Mouse (Mus musculus) liver, adult 2 months (tissue): Measurements from ENCODE around the gene Tchp. TPM values are rescaled to one million over a fixed set of nuclear protein-coding genes. Genes with fewer than 3 reads are reported as not detected.

Source experiments
- DNase-seq: peaks from one replicate; pipeline ENCODE4 v3.0.0-alpha.2; 2011; ENCODE audit warnings: low read depth, low spot score; ENCODE audit errors: extremely low read depth
- H3K27ac ChIP-seq: fragments of 200-500 bp; replicated peaks from 2 replicates; pipeline ENCODE4 v1.5.1; 2012; ENCODE audit warnings: low read depth, mild to moderate bottlenecking, control low read depth, inconsistent platforms, low read length; ENCODE audit not compliant: insufficient read depth
- H3K27me3 ChIP-seq: fragments of 200-500 bp; 2 replicates; pipeline ENCODE4 v1.6.1; 2012; ENCODE audit warnings: mild to moderate bottlenecking, moderate library complexity, low read length, inconsistent platforms; ENCODE audit not compliant: control insufficient read depth, insufficient read depth
- H3K36me3 ChIP-seq: fragments of 200-500 bp; 2 replicates; pipeline ENCODE4 v1.6.1; 2012; ENCODE audit warnings: low read length, inconsistent platforms; ENCODE audit not compliant: control insufficient read depth, insufficient read depth
- H3K4me1 ChIP-seq: fragments of 200-500 bp; 2 replicates; pipeline ENCODE4 v1.6.1; 2011; ENCODE audit warnings: low read length; ENCODE audit not compliant: control insufficient read depth, insufficient read depth
- H3K4me3 ChIP-seq: fragments of 200-500 bp; 2 replicates; pipeline ENCODE4 v1.5.1; 2011; ENCODE audit warnings: low read depth, mild to moderate bottlenecking, control low read depth, low read length, moderate library complexity; ENCODE audit not compliant: insufficient read depth
- H3K79me2 ChIP-seq: fragments of 200-500 bp; 2 replicates; pipeline ENCODE4 v1.6.1; 2012; ENCODE audit warnings: inconsistent platforms, mild to moderate bottlenecking, low read length, moderate library complexity; ENCODE audit not compliant: control insufficient read depth, insufficient read depth
- H3K9ac ChIP-seq: fragments of 200-500 bp; 2 replicates; pipeline ENCODE4 v1.6.1; 2012; ENCODE audit warnings: low read depth, mild to moderate bottlenecking, control low read depth, inconsistent platforms, low read length
- CTCF ChIP-seq: fragments of 200-500 bp; IDR thresholded peaks from 2 replicates; pipeline ENCODE4 v1.5.1; 2011; ENCODE audit warnings: low read depth, low read length, control low read depth
- POLR2A ChIP-seq: fragments of 200-500 bp; IDR thresholded peaks from 2 replicates; pipeline ENCODE4 v1.6.1; 2011; ENCODE audit warnings: low read length, control low read depth; ENCODE audit not compliant: insufficient read depth; ENCODE audit errors: extremely low read depth
- WGBS: fragments of 180-500 bp; shearing (Covaris S2); methylation state at CpG from one replicate; pipeline ENCODE4 v1.1.7; 2018; 5-methylcytosine and 5-hydroxymethylcytosine counted together
- polyA plus RNA-seq: library from polyadenylated mRNA; depleted of rRNA; stranded (reverse); fragments of >200 nt; gene quantifications from 2 replicates; pipeline ENCODE4 v1.2.3, GENCODE M21; 2012
- total RNA-seq: library from RNA; depleted of rRNA; stranded (reverse); fragments of >200 nt; gene quantifications from 2 replicates; pipeline ENCODE4 v1.2.3, GENCODE M21; 2014

Tchp gene
- total and polyA plus RNA-seq, 2 experiments: 0.83 to 4.0 TPM

DNA sequence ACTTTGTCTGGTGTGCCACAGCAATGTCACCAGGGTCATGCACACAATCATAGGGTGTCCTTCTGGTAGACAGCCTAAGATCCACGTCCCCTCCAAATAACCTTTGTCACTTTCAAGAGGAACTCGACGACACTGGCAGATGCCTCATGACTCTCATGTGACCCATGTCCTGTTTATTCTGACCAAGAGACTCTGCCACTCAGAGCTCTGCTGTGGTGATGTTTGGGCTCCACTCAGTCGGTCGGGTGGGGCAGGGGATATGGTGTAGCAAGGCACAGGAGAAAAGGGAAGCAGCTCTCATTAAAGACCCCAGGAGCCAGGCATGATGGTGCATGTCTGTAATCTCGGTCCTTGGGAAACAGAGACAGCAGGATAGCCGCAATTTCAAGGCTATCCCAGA, 8.5 kb upstream of the Tchp start:
- 24% methylated on average over 7 of the region's 7 CpGs for WGBS
- H3K4me1 ChIP-seq: peaks cover 2% of the 10 kb centered on the region; the same call in 1 of the 2 replicates

DNA sequence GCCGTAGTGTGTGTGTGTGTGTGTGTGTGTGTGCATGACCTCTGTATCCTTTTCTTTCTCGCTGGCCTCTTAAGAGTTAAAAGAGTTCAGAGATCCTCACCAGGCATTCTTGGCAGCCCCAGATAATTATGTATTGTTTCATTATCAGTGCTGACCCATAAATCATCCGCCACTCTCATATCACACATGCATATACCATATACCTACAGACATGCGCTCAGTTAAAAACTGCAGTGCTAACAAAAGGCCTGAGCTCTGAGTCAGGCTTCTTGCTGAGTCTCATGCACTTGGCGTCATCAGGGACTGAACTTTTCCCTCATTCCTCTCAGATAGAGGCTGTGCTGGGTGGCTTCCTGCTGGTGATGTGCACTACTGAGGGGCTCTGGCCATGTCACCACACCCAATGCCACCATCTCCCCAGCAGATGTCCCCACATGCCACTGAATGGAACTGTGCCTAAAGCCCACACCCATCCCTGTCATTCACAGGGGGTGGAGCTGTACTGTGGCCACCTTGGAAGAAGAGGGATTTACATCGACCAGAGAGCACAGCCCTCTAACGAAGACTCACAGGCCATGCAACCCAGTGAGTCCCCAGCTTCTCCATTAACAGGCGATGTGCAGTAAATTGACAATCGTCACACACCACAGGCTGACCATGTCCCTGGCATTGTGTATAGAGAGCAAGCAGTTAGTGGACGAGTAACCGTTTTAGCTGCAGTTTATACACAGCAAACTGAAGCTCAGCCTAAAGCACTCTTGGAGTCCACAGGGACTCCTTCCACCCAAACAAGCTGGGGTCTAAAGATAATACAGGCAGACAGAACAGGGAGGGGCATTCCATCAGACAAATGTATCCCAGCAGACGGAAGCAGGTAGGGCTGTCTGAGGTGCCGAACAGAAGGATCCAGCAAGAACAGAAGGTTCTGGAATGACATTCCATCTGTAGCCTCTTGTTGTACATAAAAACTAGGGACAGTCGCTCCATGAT, 4.9 kb upstream of the Tchp start:
- Histone ChIP-seq H3K36me3 (no peaks in the 10 kb centered on the region), H3K4me1 (peaks cover 2% of the 10 kb centered on the region; the same call in 1 of the 2 replicates), H3K27ac (no peak overlapping the region), H3K27me3 (no peaks in the 10 kb centered on the region), H3K79me2 (no peaks in the 10 kb centered on the region), H3K9ac (no peak overlapping the region), H3K4me3 (no peak overlapping the region)
- DNase-seq: no peak
- TF ChIP-seq POLR2A (no peak), CTCF (peak; percentile 32)
- 68% methylated on average over 14 of the region's 14 CpGs for WGBS

More for the DNA sequence above, 8.5 kb upstream of the Tchp start:
- no peaks in the 10 kb centered on the region for H3K79me2 ChIP-seq
- no peak overlapping the region for H3K4me3 ChIP-seq
- peak overlapping the region; percentile 44 for H3K27ac ChIP-seq
- no peak overlapping the region for H3K9ac ChIP-seq
- TF ChIP-seq CTCF: no peak
- TF ChIP-seq POLR2A: no peak
- peak; percentile 52 for DNase-seq
- H3K27me3 ChIP-seq: no peaks in the 10 kb centered on the region
- H3K36me3 ChIP-seq: no peaks in the 10 kb centered on the region

DNA sequence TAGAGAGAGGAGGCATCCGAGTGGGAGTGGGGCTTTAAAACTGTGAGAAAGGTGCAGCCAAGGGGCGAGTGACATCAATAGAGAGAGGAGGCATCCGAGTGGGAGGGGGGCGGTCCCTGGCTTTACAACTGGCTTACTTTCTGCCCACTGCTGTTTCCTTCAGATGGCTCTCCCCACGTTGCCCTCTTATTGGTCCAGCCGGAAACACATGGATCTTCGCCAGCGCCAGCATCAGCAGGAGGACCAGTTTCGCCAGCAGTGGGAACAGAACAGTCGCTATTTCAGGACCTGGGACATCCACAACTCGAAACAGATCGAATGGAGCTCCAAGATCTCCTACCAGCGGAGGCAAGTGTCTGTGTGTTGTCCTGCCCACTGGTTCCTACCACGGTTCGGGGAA, 931 bp downstream of the Tchp start:
- Histone ChIP-seq H3K4me1 (peaks cover 2% of the 10 kb centered on the region; the same call in 1 of the 2 replicates), H3K27ac (no peak overlapping the region), H3K9ac (no peak overlapping the region), H3K27me3 (no peaks in the 10 kb centered on the region), H3K4me3 (no peak overlapping the region), H3K36me3 (no peaks in the 10 kb centered on the region), H3K79me2 (no peaks in the 10 kb centered on the region)
- TF ChIP-seq POLR2A: no peak
- no peak for TF ChIP-seq CTCF
- DNase-seq: no peak
- WGBS: 63% methylated on average over 15 of the region's 15 CpGs

DNA sequence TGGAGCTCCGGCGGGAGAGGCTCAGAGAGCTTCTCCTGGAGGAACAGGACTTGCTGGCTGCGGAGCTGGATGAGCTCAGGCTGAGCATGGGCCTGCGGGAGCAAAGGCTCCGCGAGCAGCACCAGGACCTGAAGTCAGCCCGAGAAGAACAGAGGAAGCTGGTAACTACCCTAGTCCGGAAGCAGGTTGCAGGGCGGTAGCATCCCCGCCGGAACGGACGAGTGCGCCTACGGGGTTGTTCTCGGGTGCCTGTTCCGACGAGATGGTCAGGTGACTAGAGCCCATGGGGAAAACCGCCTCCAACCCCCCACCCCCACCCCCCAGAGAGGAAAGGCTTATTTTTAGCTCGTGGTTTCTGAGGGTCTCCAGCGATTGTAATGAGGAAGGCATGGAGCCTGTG, 1.8 kb downstream of the Tchp start:
- H3K36me3 ChIP-seq: no peaks in the 10 kb centered on the region
- no peak overlapping the region for H3K4me3 ChIP-seq
- no peak overlapping the region for H3K27ac ChIP-seq
- peaks cover 2% of the 10 kb centered on the region; the same call in 1 of the 2 replicates for H3K4me1 ChIP-seq
- H3K27me3 ChIP-seq: no peaks in the 10 kb centered on the region
- TF ChIP-seq CTCF: no peak
- no peak for TF ChIP-seq POLR2A
- 97% methylated on average over 21 of the region's 21 CpGs for WGBS
- H3K9ac ChIP-seq: no peak overlapping the region
- H3K79me2 ChIP-seq: no peaks in the 10 kb centered on the region
- no peak for DNase-seq

DNA sequence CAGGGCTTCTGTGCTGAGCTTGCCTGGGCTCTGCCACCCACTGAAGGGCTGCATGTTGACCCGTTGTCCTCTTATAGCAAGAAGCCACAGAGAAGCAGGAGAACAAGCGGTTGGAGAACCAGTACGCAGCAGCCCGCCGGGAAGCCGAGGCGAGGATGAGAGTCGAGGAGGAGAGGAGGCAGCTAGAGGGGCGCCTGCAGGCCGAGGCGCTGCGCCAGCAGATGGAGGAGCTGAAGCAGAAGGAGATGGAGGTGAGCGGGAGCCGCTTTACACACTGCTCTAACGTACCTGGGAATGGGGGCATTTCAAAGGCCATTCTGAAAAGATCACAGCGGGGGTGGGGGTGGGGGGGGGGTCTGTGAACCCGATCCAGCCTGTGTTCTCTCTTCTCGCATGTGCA, 7.0 kb downstream of the Tchp start:
- Histone ChIP-seq H3K27ac (no peak overlapping the region), H3K4me3 (no peak overlapping the region), H3K36me3 (no peaks in the 10 kb centered on the region), H3K9ac (no peak overlapping the region), H3K27me3 (no peaks in the 10 kb centered on the region), H3K4me1 (no peaks in the 10 kb centered on the region), H3K79me2 (no peaks in the 10 kb centered on the region)
- WGBS: 96% methylated on average over 18 of the region's 18 CpGs
- TF ChIP-seq CTCF (no peak), POLR2A (no peak)
- DNase-seq: no peak

DNA sequence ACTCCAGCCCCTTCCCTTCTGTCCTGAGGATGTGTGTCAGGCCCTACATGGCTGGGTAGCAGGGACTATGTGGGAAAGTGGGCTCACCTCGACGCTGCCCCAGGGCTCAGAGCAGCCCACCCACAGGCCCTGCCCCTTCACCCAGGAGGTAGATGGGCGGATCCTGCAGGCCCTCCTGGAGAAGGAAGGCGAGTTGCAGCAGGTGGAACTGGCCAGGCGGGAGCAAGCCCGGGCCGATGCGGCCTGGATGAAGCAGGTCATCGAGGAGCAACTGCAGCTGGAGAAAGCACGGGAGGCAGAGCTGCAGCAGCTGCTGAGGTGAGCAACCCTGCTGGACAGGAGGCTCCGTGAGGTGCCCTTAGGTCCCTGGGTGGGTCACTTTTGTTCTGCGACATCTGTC, 9.7 kb downstream of the Tchp start:
- no peak overlapping the region for H3K27ac ChIP-seq
- no peaks in the 10 kb centered on the region for H3K27me3 ChIP-seq
- DNase-seq: no peak
- H3K4me1 ChIP-seq: no peaks in the 10 kb centered on the region
- no peak overlapping the region for H3K4me3 ChIP-seq
- no peaks in the 10 kb centered on the region for H3K79me2 ChIP-seq
- TF ChIP-seq POLR2A (no peak), CTCF (no peak)
- WGBS: 95% methylated on average over 12 of the region's 12 CpGs
- H3K36me3 ChIP-seq: no peaks in the 10 kb centered on the region
- H3K9ac ChIP-seq: no peak overlapping the region
